Mouse (Mus musculus) heart, embryonic 16.5 days (tissue): ENCODE results near the gene Svop. TPM values are rescaled to one million over a fixed set of nuclear protein-coding genes. Genes with fewer than 3 reads are reported as not detected.

Source experiments
- ATAC-seq: fragments of 200-750 bp; cut with Nextera tagmentation; replicated peaks from 2 replicates; pipeline ENCODE4 v1.8.0; 2017; ENCODE audit warnings: moderate number of reproducible peaks; ENCODE audit not compliant: insufficient read depth, low FRiP score; ENCODE audit errors: extremely low read depth
- H3K27ac ChIP-seq: fragments of 300-500 bp; sonication (generic); 2 replicates; pipeline ENCODE4 v1.5.1; 2014; ENCODE audit warnings: mild to moderate bottlenecking, low read length, control low read depth, moderate library complexity
- H3K27me3 ChIP-seq: fragments of 300-500 bp; sonication (generic); 2 replicates; pipeline ENCODE4 v1.6.1; 2014; ENCODE audit warnings: low read length, mixed read lengths; ENCODE audit not compliant: control insufficient read depth, insufficient read depth
- H3K36me3 ChIP-seq: fragments of 300-500 bp; sonication (generic); 2 replicates; pipeline ENCODE4 v1.6.1; 2014; ENCODE audit not compliant: control insufficient read depth, insufficient read depth
- H3K4me1 ChIP-seq: fragments of 300-500 bp; sonication (generic); 2 replicates; pipeline ENCODE4 v1.6.1; 2014; ENCODE audit warnings: low read length, mixed read lengths; ENCODE audit not compliant: control insufficient read depth, insufficient read depth
- H3K4me2 ChIP-seq: fragments of 300-500 bp; sonication (generic); 2 replicates; pipeline ENCODE4 v1.6.1; 2014; ENCODE audit warnings: low read depth, mild to moderate bottlenecking, control low read depth, low read length
- H3K4me3 ChIP-seq: fragments of 300-500 bp; sonication (generic); 2 replicates; pipeline ENCODE4 v1.5.1; 2014; ENCODE audit warnings: mild to moderate bottlenecking, control low read depth, low read length
- H3K9ac ChIP-seq: fragments of 300-500 bp; sonication (generic); 2 replicates; pipeline ENCODE4 v1.6.1; 2014; ENCODE audit warnings: low read length, control low read depth
- H3K9me3 ChIP-seq: fragments of 300-500 bp; sonication (generic); replicated peaks from 2 replicates; pipeline ENCODE4 v1.6.1; 2016; ENCODE audit warnings: low read length; ENCODE audit not compliant: control insufficient read depth
- WGBS: fragments of 180-500 bp; shearing (Covaris S2); extraction: QIAGEN DNeasy Blood & Tissue Kit; methylation state at CpG from one replicate; pipeline ENCODE4 v1.1.7; 2014; 5-methylcytosine and 5-hydroxymethylcytosine counted together
- polyA plus RNA-seq: library from polyadenylated mRNA; unstranded; fragments of >200 nt; fragmentation: Nextera tagmentation; extraction: Ambion mirVana; gene quantifications from 2 replicates; pipeline ENCODE4 v1.2.1, GENCODE M21; 2015

Gene Svop
- polyA plus RNA-seq, 1 experiment from 2014 or later, result 0.14 TPM

GRCm38 (mm10) chr5:113986182-113986961, 105.0 kb downstream of the Svop start:
- no peak overlapping the region for H3K4me2 ChIP-seq
- H3K4me3 ChIP-seq, result no peak overlapping the region
- peaks cover 6% of the 10 kb centered on the region for H3K36me3 ChIP-seq
- H3K9me3 ChIP-seq, result no peaks in the 10 kb centered on the region
- peak; percentile 64; the same call in 1 of the 2 replicates for ATAC-seq
- H3K27me3 ChIP-seq, result no peaks in the 10 kb centered on the region
- peak overlapping the region; percentile 68 for H3K27ac ChIP-seq
- peaks cover 39% of the 10 kb centered on the region for H3K4me1 ChIP-seq
- 34% methylated on average over 9 of the region's 9 CpGs for WGBS
- 0 out of 2 replicates have a peak overlapping the region, but pooled peaks have one; percentile 31 for H3K9ac ChIP-seq

GRCm38 (mm10) chr5:113985737-113986136, 105.6 kb downstream of the Svop start:
- H3K4me2 ChIP-seq, result no peak overlapping the region
- no peaks in the 10 kb centered on the region for H3K27me3 ChIP-seq
- H3K4me1 ChIP-seq, result peaks cover 39% of the 10 kb centered on the region
- peaks cover 6% of the 10 kb centered on the region for H3K36me3 ChIP-seq
- no peak overlapping the region for H3K9ac ChIP-seq
- no peak overlapping the region for H3K4me3 ChIP-seq
- WGBS, result 63% methylated on average over 2 of the region's 2 CpGs
- no peaks in the 10 kb centered on the region for H3K9me3 ChIP-seq
- H3K27ac ChIP-seq, result peak overlapping the region; percentile 68
- no peak for ATAC-seq

- H3K27ac ChIP-seq, result no peak overlapping the region
- H3K4me1 ChIP-seq, result peaks cover 29% of the 10 kb centered on the region
- H3K27me3 ChIP-seq, result no peaks in the 10 kb centered on the region
- ATAC-seq, result no peak
- no peak overlapping the region for H3K4me3 ChIP-seq
- H3K9ac ChIP-seq, result no peak overlapping the region
- H3K9me3 ChIP-seq, result no peaks in the 10 kb centered on the region
- peaks cover 4% of the 10 kb centered on the region for H3K36me3 ChIP-seq
- H3K4me2 ChIP-seq, result no peak overlapping the region
- WGBS, result 74% methylated on average over 13 of the region's 13 CpGs
Measured at GRCm38 (mm10) chr5:113984025-113984740, 107.2 kb downstream of the Svop start.

GRCm38 (mm10) chr5:113983541-113983940, 107.8 kb downstream of the Svop start:
- no peaks in the 10 kb centered on the region for H3K27me3 ChIP-seq
- no peak overlapping the region for H3K4me3 ChIP-seq
- no peaks in the 10 kb centered on the region for H3K9me3 ChIP-seq
- no peak overlapping the region for H3K9ac ChIP-seq
- H3K27ac ChIP-seq, result no peak overlapping the region
- no peak for ATAC-seq
- 37% methylated on average over 6 of the region's 6 CpGs for WGBS
- no peak overlapping the region for H3K4me2 ChIP-seq
- peaks cover 29% of the 10 kb centered on the region for H3K4me1 ChIP-seq
- H3K36me3 ChIP-seq, result no peaks in the 10 kb centered on the region

GRCm38 (mm10) chr5:113981843-113982242, 109.5 kb downstream of the Svop start:
- H3K4me3 ChIP-seq, result no peak overlapping the region
- no peaks in the 10 kb centered on the region for H3K9me3 ChIP-seq
- H3K4me1 ChIP-seq, result peaks cover 27% of the 10 kb centered on the region
- no peak overlapping the region for H3K4me2 ChIP-seq
- H3K27me3 ChIP-seq, result no peaks in the 10 kb centered on the region
- no peak overlapping the region for H3K9ac ChIP-seq
- WGBS, result 67% methylated on average over 8 of the region's 8 CpGs
- no peak for ATAC-seq
- no peak overlapping the region for H3K27ac ChIP-seq
- H3K36me3 ChIP-seq, result no peaks in the 10 kb centered on the region; the same call in 1 of the 2 replicates

GRCm38 (mm10) chr5:113981171-113981570, 110.2 kb downstream of the Svop start:
- no peaks in the 10 kb centered on the region; the same call in 1 of the 2 replicates for H3K36me3 ChIP-seq
- ATAC-seq, result no peak
- 77% methylated on average over 6 of the region's 6 CpGs for WGBS
- H3K4me1 ChIP-seq, result peaks cover 23% of the 10 kb centered on the region
- no peak overlapping the region for H3K9ac ChIP-seq
- H3K4me2 ChIP-seq, result no peak overlapping the region
- H3K27me3 ChIP-seq, result no peaks in the 10 kb centered on the region
- H3K27ac ChIP-seq, result no peak overlapping the region
- H3K9me3 ChIP-seq, result no peaks in the 10 kb centered on the region
- H3K4me3 ChIP-seq, result no peak overlapping the region

GRCm38 (mm10) chr5:113980511-113980910, 110.9 kb downstream of the Svop start:
- no peak for ATAC-seq
- H3K4me3 ChIP-seq, result no peak overlapping the region
- no peaks in the 10 kb centered on the region for H3K27me3 ChIP-seq
- no peaks in the 10 kb centered on the region for H3K9me3 ChIP-seq
- H3K27ac ChIP-seq, result no peak overlapping the region
- H3K4me1 ChIP-seq, result peaks cover 24% of the 10 kb centered on the region
- H3K36me3 ChIP-seq, result no peaks in the 10 kb centered on the region; the same call in 1 of the 2 replicates
- no peak overlapping the region for H3K9ac ChIP-seq
- no peak overlapping the region for H3K4me2 ChIP-seq
- WGBS, result 82% methylated on average over 1 of the region's 1 CpGs

GRCm38 (mm10) chr5:113977309-113977708, 114.1 kb downstream of the Svop start:
- 70% methylated on average over 8 of the region's 8 CpGs for WGBS
- no peak overlapping the region for H3K9ac ChIP-seq

More at GRCm38 (mm10) chr5:113977309-113977708, 114.1 kb downstream of the Svop start:
- Histone ChIP-seq H3K4me3 (no peak overlapping the region), H3K27ac (no peak overlapping the region), H3K27me3 (no peaks in the 10 kb centered on the region), H3K4me2 (no peak overlapping the region), H3K4me1 (peaks cover 38% of the 10 kb centered on the region), H3K36me3 (no peaks in the 10 kb centered on the region; the same call in 1 of the 2 replicates), H3K9me3 (no peaks in the 10 kb centered on the region)
- ATAC-seq, result no peak
